Comparison of ENCODE assay signal across 7 mouse cellular contexts in the genomic region with DNA sequence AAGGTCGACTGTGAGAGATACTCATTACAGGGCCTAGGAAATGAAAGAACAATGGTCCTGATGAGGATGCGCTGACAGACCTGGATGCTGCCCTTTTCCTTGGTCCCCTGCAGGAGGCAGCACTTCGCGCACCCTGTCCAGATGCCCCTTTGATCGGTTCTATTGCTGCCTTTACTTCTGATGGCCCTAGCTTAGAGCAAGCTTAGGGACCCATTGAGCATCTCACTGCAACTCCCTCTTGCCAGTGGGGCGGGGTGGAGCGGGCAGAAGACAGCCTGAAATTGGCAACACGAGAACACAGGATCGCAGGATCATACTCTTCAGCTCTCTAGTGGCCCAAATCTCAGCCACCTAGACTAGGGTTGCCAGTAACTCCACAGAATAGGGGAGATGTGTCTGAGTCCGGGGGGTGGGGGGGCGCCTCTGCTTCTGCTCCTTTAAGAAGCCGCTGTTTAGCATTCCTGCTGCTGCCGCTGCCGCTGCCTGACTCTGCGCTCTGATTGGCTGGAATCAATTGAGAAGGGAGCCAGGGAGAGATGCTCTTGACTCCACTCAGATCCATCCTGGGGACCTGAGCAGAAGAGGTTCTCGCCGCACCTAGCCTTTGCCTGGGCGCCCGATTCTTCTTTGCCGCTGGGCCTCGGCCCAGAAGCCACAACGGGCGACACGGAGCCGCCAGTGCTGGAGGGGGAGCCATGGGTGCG. TPM values are rescaled to one million over a fixed set of nuclear protein-coding genes. Genes with fewer than 3 reads are reported as not detected.
DNase-seq lines count a peak whose midpoint lies in the region; ATAC-seq and TF ChIP-seq lines count a peak whose summit lies in the region.

A gene (plus strand): TSS at position 542 of the 704 bp plus-strand sequence.

- H3K9me3 ChIP-seq in embryonic facial prominence, embryonic 12.5 days, result no peaks in the 10 kb centered on the region
- H3K9me3 ChIP-seq in heart, postnatal 0 days (replicated peaks; ENCODE audit: control insufficient read depth, low read length), result no peaks in the 10 kb centered on the region

- 0 out of 2 replicates have a peak, but pooled peaks have one; percentile 7 for TF ChIP-seq CTCF in heart, postnatal 0 days (IDR thresholded peaks at IDR 0.05; ENCODE audit: low read depth)

- H3K4me2 ChIP-seq in embryonic facial prominence, embryonic 12.5 days (replicated peaks), result peak within 1 kb of the TSS; percentile 84
- peak within 1 kb of the TSS; percentile 63 for H3K4me2 ChIP-seq in heart, postnatal 0 days (ENCODE audit: low read depth, low read length)

- TF ChIP-seq EP300 in heart, postnatal 0 days (IDR thresholded peaks at IDR 0.05; ENCODE audit: low read depth), result no peak

- H3K36me3 ChIP-seq in embryonic facial prominence, embryonic 12.5 days, result no peaks in the 10 kb centered on the region
- no peaks in the 10 kb centered on the region for H3K36me3 ChIP-seq in heart, postnatal 0 days (replicated peaks; ENCODE audit: control insufficient read depth, insufficient read depth, low read length)

- 0 out of 2 replicates have a peak, but pooled peaks cover 4% of the 10 kb centered on the region for H3K4me1 ChIP-seq in embryonic facial prominence, embryonic 12.5 days
- no peaks in the 10 kb centered on the region for H3K4me1 ChIP-seq in heart, postnatal 0 days (ENCODE audit: control insufficient read depth, insufficient read depth)

- peak; percentile 67; the same call in 1 of the 2 replicates for ATAC-seq in embryonic facial prominence, embryonic 12.5 days (ENCODE audit: insufficient number of reproducible peaks, insufficient read depth, low FRiP score, low TSS enrichment)
- ATAC-seq in heart, postnatal 0 days (ENCODE audit: insufficient read depth, low read depth), result peak; percentile 30; the same call in 1 of the 2 replicates
- peak; percentile 65 for ATAC-seq in megakaryocyte progenitor cell, adult 5-6 weeks (replicated peaks; ENCODE audit: poor library complexity)

- peak; percentile 51 for DNase-seq in MN1 (ENCODE audit: low spot score)
- DNase-seq in adrenal gland, postnatal 14 days, result peak; percentile 37
- no peak for DNase-seq in heart, postnatal 0 days (ENCODE audit: low spot score)
- DNase-seq in layer of hippocampus, postnatal 36 days, result peak; percentile 60 to 61
- DNase-seq in right cerebral cortex, postnatal 4 days, result peak; percentile 62

- peak within 1 kb of the TSS; percentile 45 for H3K9ac ChIP-seq in embryonic facial prominence, embryonic 12.5 days
- no peak within 1 kb of the TSS for H3K9ac ChIP-seq in heart, postnatal 0 days (replicated peaks; ENCODE audit: low read depth, low read length)

- H3K4me3 ChIP-seq in embryonic facial prominence, embryonic 12.5 days, result peak within 1 kb of the TSS; percentile 46
- peak within 1 kb of the TSS; percentile 33 for H3K4me3 ChIP-seq in heart, postnatal 0 days (ENCODE audit: low read depth, low read length)

- H3K27me3 ChIP-seq in embryonic facial prominence, embryonic 12.5 days, result peaks cover 17% of the 10 kb centered on the region
- H3K27me3 ChIP-seq in heart, postnatal 0 days (ENCODE audit: control insufficient read depth, insufficient read depth, low read length), result no peaks in the 10 kb centered on the region

- 25% methylated on average over 26 of the region's 26 CpGs for WGBS in embryonic facial prominence, embryonic 12.5 days
- 12% methylated on average over 24 of the region's 26 CpGs for WGBS in heart, postnatal 0 days

- no peak within 1 kb of the TSS for H3K27ac ChIP-seq in embryonic facial prominence, embryonic 12.5 days
- no peak within 1 kb of the TSS for H3K27ac ChIP-seq in heart, postnatal 0 days (ENCODE audit: low read depth)

RNA-seq across cellular contexts. Expression of the gene that starts here (rescaled TPM):
- 28.2 and 33.5 TPM in 2 replicates for total RNA-seq in adrenal gland, postnatal 14 days (2021)
- 13.4 and 14.2 TPM in 2 replicates for polyA plus RNA-seq in embryonic facial prominence, embryonic 12.5 days (2016; fragmentation: Nextera tagmentation; extraction: Ambion mirVana)
- 13.2 and 14.6 TPM in 2 replicates for total RNA-seq in heart, postnatal 0 days (2014; rRNA removed; ENCODE audit: low replicate concordance)
- polyA plus RNA-seq in heart, postnatal 0 days (2015; fragmentation: Nextera tagmentation; extraction: Ambion mirVana), result 0.51 and 0.52 TPM in 2 replicates
- 100 to 1,000 TPM; 153 to 154 TPM for total RNA-seq in layer of hippocampus, postnatal 36 days (2021)
- total RNA-seq in megakaryocyte progenitor cell, adult 5-6 weeks (2015), result 3.7 and 4.6 TPM in 2 replicates
- 3.0 and 5.0 TPM in 2 replicates for total RNA-seq in megakaryocyte progenitor cell, adult 5-6 weeks (2017)
